Mouse (Mus musculus): Measurements from ENCODE around the gene Cracr2a. TPM values are rescaled to one million over a fixed set of nuclear protein-coding genes. Genes with fewer than 3 reads are reported as not detected.
A peak's percentile ranks its signal among the peaks of the same experiment; 100 is the strongest.

The Cracr2a gene
- polyA plus RNA-seq, 1 experiment from 2014 or later, result 2.7 TPM

DNA sequence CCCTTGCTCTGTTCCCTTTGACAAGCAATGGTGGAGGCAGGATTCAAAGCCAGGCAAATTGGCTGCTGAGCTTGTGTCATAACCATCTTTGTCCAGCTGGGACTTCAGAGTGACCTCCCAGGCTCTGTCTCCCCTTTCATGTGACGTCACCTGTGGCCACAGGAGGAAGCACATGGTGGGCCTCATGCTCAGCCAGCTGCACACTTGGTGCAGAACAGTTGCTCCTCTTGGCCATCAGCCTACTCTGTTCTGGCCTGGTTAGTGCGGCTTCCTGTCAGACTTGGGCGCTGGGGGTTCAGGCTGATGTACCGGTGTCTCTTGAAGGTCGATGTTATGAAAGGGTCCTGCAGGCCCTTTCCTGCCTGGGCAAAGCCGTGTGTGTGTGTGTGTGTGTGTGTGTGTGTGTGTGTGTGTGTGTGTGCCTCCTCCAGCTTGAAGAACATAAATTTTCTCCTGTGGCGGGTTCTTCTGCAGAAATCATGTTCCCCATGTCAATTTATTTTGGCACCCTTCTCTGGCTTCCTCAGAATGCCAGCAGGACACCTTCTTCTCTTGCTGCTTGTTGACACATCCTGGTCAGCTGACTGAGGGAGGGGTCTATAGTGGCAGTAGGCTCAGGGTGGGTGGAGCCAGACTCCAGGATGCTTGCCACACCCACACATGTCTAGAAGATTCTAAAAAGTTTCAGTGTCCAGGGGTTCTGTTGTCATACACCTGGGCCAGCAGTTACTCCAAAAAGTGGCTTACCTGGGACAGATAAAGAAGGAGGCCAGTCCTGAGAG, 5.0 kb downstream of the Cracr2a start:
- DNase-seq (ENCODE audit: low spot score), result peak; percentile 50

- no peak for DNase-seq (ENCODE audit: low spot score)
Observed at GRCm38 (mm10) chr6:127571849-127572550, 10.9 kb downstream of the Cracr2a start.

- DNase-seq (ENCODE audit: low spot score), result no peak
Observed at GRCm38 (mm10) chr6:127573779-127574463, 12.8 kb downstream of the Cracr2a start.

- no peak for DNase-seq (ENCODE audit: low spot score)
Observed at GRCm38 (mm10) chr6:127575194-127575593, 14.1 kb downstream of the Cracr2a start.

GRCm38 (mm10) chr6:127577688-127578087, 16.6 kb downstream of the Cracr2a start:
- no peak for DNase-seq (ENCODE audit: low spot score)

- no peak for DNase-seq (ENCODE audit: low spot score)
Observed at GRCm38 (mm10) chr6:127578316-127578715, 17.2 kb downstream of the Cracr2a start.

GRCm38 (mm10) chr6:127578810-127579209, 17.7 kb downstream of the Cracr2a start:
- DNase-seq (ENCODE audit: low spot score), result no peak

DNA sequence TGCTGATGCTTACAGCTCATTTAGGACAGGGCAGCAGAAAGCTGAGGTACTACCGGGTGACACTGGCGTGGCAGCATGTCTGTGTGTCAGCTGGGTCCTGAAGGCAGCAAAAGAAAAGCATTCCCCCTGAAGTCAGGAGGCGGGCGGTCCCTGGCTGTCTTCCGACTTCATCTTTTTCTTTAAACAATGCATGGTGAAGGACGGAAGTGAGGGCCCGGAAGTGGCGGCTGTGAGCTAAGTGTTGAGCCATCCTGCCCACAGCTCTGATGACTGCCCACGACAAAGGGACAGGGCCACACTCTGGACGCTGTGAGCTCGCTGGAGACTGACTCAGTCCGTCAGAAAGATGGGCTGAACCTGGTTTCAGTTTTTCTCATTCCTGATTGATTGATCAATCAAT, 20.8 kb downstream of the Cracr2a start:
- peak; percentile 60 for DNase-seq (ENCODE audit: low spot score)

DNA sequence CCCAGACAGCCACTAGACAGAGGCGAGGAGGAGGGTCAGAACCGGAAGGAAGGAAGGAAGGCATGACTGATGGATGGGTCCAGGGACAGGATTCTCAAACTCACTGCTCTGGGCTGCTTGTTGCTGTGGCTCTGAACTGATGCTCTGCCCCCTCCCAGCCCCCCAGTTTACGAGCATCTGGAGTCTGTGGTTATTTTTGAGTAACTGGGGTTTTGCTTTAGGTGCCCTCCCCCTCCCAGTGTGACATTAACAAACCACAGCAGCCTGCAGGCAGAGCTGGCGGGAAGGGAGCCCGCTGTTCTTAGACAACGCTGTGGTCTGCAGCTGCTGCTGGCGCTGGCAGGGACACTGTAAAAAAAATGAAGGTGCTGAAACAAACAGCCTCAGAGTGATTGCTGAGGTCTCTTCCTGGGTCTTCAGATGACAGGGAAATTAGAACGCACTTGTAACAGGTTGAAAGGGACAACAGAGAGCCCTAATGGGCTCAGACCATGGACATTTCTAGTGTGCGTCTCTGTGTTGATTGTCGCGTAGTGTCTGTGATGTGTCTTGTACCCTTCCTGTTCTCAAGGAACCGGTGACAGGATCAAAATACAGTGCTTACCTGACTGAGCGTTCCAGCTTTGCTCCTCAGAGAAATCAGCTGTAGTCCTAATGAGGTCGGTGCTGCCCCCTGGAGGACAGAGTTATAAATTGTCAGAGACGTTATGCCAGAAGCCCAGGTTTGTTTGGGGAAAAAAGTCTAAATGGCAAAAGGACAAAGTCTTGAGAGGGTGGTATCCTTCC, 21.4 kb downstream of the Cracr2a start:
- peak; percentile 91 for DNase-seq (ENCODE audit: low spot score)

DNA sequence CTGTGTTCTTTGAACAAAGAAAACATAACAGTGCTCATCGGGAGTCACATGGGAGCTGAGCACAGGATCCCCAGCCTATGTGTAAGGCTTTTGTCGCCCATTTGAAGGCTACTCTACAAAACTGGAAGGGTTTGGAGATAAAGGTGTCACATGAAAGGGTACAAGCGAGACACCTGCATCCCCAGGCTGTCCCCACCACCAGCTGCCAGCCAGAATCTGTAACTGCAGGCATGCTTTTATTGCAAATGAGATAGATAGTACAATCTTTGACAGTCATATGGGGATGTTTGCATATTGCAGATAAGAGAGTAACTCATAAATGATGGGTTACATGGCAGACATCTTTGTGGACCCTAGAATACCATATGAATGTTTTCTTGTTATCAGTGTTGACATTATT, 30.3 kb downstream of the Cracr2a start:
- DNase-seq (ENCODE audit: low spot score), result peak; percentile 50

- DNase-seq (ENCODE audit: low spot score), result peak; percentile 53
Observed at GRCm38 (mm10) chr6:127593487-127593886, 32.3 kb downstream of the Cracr2a start.

DNA sequence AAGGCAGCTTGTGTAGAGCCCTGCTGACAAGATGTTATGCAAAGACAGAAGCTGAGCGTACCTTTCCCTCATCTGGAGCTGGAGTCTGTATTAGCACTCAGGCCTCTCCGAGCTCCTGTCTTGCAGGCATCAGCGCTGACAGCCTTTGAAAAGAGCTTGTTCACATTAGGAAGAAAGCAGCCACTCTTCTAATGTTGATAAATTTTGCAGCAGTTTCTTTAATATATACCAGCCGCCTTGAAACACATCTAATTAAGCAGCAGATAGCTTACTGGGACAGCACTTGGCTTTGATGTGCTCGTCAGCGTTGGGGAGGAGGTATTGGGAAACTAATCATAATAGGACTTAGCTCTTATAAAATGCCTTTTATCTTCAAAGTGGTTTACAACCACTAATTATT, 38.1 kb downstream of the Cracr2a start:
- DNase-seq (ENCODE audit: low spot score), result no peak

DNA sequence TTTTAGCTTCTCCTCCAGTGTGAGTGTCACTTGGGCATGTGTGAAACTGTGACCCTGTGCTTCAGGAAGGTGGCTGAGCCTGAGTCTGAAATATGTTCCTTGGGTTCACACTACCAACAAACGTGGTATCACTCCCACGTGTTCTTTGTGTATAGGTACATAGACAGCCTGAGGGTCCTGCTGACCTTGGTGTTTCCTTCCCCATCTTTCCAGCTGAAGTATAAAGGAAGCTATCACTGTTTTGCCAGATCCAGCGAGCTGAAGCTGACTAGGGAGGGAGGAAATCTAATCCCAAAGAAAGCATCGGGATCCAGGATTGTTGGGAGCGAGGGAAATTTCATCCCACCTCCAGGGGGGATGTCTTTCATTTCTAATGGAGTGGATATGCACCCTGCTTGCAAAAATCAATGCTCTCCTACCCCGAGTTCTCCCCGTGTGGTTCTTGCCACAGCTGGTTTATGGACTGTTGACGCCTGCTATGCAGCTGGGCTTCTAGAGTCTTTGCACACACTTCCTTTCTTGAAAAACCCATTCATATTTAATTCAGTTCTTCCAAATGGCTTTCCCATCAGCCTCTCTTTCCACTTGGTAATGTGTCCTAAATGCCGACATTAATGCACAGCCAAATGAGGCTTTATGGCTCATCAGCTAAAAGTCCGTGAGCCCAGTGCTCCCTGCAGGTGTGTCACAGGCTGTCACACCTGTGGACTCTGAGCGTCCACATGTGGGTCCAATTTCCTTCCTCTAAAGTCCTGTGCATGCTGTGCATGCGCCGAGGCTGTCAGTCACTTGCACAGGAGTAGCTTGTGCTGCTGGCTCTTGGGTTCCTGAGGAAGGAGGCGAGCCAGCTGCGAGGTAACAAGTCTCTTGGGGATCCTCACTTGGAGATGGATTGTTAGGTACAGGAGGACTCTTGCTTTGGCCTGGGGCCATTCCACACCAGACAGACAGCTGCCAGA, 44.2 kb downstream of the Cracr2a start:
- no peak for DNase-seq (ENCODE audit: low spot score)

DNA sequence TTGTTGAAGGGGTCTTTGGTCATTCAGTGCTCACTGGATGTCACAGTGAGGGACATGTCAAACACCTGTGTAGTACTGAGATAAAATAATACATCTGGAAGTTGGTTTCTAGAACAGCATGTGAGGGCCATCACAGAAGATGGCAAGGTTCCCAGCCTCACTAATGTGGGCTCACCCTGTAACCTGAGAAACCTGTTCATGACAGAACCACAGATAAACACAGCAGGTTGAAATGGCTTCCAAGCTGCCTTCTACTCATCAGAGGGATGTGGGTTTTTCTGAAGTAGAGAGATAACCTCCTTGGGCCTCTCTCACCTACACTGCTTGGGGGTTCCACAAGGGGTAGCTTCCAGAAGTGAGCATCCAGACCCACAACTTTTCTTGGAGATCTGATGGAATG, 48.5 kb downstream of the Cracr2a start:
- peak; percentile 11 for DNase-seq (ENCODE audit: low spot score)

DNA sequence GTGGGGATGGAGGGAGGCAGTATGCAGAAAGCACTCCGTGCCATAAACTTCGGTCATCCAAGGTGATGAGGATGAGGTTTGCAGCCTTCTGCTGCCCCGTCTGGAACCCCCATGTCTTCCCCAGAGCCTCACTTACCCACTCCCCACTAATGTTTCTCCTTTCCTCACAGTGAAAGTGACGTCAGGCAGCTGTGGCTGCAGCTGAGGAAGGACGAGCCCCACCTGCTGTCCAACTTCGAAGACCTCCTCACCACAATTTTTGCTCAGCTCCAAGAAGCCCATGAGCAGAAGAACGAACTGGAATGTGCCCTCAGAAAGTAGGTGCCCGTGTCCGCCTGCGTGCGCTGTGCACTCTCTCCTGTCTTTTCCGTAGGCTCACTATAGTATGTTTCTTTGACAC, 50.1 kb downstream of the Cracr2a start:
- DNase-seq (ENCODE audit: low spot score), result no peak

- no peak for DNase-seq (ENCODE audit: low spot score)
Observed at GRCm38 (mm10) chr6:127614083-127614984, 53.2 kb downstream of the Cracr2a start.

DNA sequence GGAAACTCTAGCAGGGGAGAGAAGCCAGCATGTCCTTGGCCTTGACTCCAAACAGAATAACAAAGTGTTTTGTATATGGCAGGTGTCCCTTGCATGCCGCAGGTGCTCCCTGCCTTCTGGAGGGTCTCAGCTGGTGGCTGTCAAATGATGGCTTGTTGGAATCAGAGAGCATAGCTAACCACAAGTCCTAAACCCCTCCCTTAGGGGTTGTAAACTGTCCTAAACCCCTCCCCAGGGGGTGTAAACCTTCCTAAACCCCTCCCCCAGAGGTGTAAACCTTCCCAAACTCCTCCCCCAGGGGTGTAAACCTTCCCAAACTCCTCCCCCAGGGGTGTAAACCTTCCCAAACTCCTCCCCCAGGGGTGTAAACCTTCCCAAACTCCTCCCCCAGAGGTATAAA, 55.5 kb downstream of the Cracr2a start:
- DNase-seq (ENCODE audit: low spot score), result peak; percentile 33

GRCm38 (mm10) chr6:127617258-127618025, 56.3 kb downstream of the Cracr2a start:
- peak; percentile 48 for DNase-seq (ENCODE audit: low spot score)

Data from thymus, postnatal 0 days (tissue).